ENCODE assay signal across 11 mouse cellular contexts in genomic region chr17:31466854-31467253, GRCm38 (mm10). TPM values are rescaled to one million over a fixed set of nuclear protein-coding genes. Genes with fewer than 3 reads are reported as not detected.
DNase-seq lines count a peak whose midpoint lies in the region; TF ChIP-seq lines count a peak whose summit lies in the region.
"Had no signal": no experiment of that assay in that cellular context is flagged by ENCODE, and none has a peak within 500 bp of the region (broad histone marks: within the 10 kb centered on the region; RNA-seq: fewer than 3 reads in every experiment).

No protein-coding gene starts in this region.

- no peak for DNase-seq in left cerebral cortex, adult 2 months (ENCODE audit: extremely low spot score in 1 of 2, low spot score in 2 of 2)
- DNase-seq in left cerebral cortex, postnatal 25 days (ENCODE audit: low spot score in 2 of 2): no peak
- DNase-seq in 416B (ENCODE audit: low read depth): peak; percentile 39
- peak; percentile 37 for DNase-seq in A20 (ENCODE audit: low read depth, low spot score)
- peak; percentile 65 for DNase-seq in ZHBTc4 (ENCODE audit: low read depth, low spot score)
- DNase-seq in urinary bladder, adult 18-20 months (ENCODE audit: low spot score in 2 of 2): no peak
- DNase-seq in adrenal gland, postnatal 4 days (ENCODE audit: low spot score in 2 of 2): no peak
- DNase-seq in urinary bladder, postnatal 14 days (ENCODE audit: low spot score): no peak
- DNase-seq: gastrocnemius, postnatal 25 days; kidney, adult 8-10 months had no signal

- peak; percentile 31 for TF ChIP-seq CTCF in left cerebral cortex, adult 2 months (IDR thresholded peaks at IDR 0.05)

- H3K4me3 ChIP-seq in left cerebral cortex, adult 2 months: no peak overlapping the region
- H3K4me3 ChIP-seq: limb, embryonic 15.5 days had no signal

- H3K27ac ChIP-seq in left cerebral cortex, adult 2 months: no peak overlapping the region
- H3K27ac ChIP-seq: limb, embryonic 15.5 days had no signal

- intact Hi-C loops in left cerebral cortex, adult 2 months (cut with DNase I): no loop called here
- intact Hi-C loops in left cerebral cortex, postnatal 25 days (cut with DNase I): no loop called here

RNA-seq across cellular contexts. Expression of gene Wdr4, which starts 52.9 kb away (rescaled TPM):
- 10 to 100 TPM; 26.4 to 27.7 TPM for total RNA-seq in left cerebral cortex, adult 2 months (2021)
- 10 to 100 TPM; 25.4 to 25.6 TPM for total RNA-seq in left cerebral cortex, postnatal 25 days (2021)
- total RNA-seq in adrenal gland, postnatal 4 days (2021): 10 to 100 TPM; 31.4 to 33.7 TPM

RNA-seq across cellular contexts. Expression of gene Ndufv3, which starts 53.1 kb away (rescaled TPM):
- 100 to 1,000 TPM; 222 to 229 TPM for total RNA-seq in left cerebral cortex, adult 2 months (2021)
- total RNA-seq in left cerebral cortex, postnatal 25 days (2021): 100 to 1,000 TPM; 265 to 268 TPM
- 100 to 1,000 TPM; 359 to 397 TPM for total RNA-seq in adrenal gland, postnatal 4 days (2021)

Comparison
In these comparisons a context has a peak if more than half of its experiments do, and no peak if none do; other contexts are left out.
1. DNase-seq: peak in 416B (single experiment), A20 (single experiment) and ZHBTc4 (single experiment); none in left cerebral cortex, adult 2 months (0 of 2), left cerebral cortex, postnatal 25 days (0 of 2), urinary bladder, adult 18-20 months (0 of 2), adrenal gland, postnatal 4 days (0 of 2) and urinary bladder, postnatal 14 days (single experiment).